In genomic region chr9:100439481-100439880, GRCm38 (mm10) we compare ENCODE assay signal across 11 mouse cellular contexts. TPM values are rescaled to one million over a fixed set of nuclear protein-coding genes. Genes with fewer than 3 reads are reported as not detected.
DNase-seq lines count a peak whose midpoint lies in the region; ATAC-seq and TF ChIP-seq lines count a peak whose summit lies in the region.
"Had no signal": no experiment of that assay in that cellular context is flagged by ENCODE, and none has a peak within 500 bp of the region (broad histone marks: within the 10 kb centered on the region; RNA-seq: fewer than 3 reads in every experiment).

No protein-coding gene starts in this region.

- peak overlapping the region; percentile 11; the same call in 1 of the 2 replicates for H3K4me2 ChIP-seq in heart, postnatal 0 days (ENCODE audit: low read depth, low read length)
- peak overlapping the region; percentile 32 for H3K4me2 ChIP-seq in forebrain, postnatal 0 days (ENCODE audit: low read depth)
- H3K4me2 ChIP-seq in neural tube, embryonic 14.5 days (ENCODE audit: low read depth, low read length) = no peak overlapping the region
- no peak overlapping the region for H3K4me2 ChIP-seq in kidney, embryonic 16.5 days (replicated peaks; ENCODE audit: low read depth, low read length)
- H3K4me2 ChIP-seq: limb, embryonic 12.5 days had no signal

- 79% methylated on average over 8 of the region's 8 CpGs for WGBS in heart, postnatal 0 days
- 71% methylated on average over 8 of the region's 8 CpGs for whole genome bisulfite sequencing in heart, adult 2 months
- 20% methylated on average over 8 of the region's 8 CpGs for WGBS in forebrain, postnatal 0 days
- 31% methylated on average over 8 of the region's 8 CpGs for WGBS in neural tube, embryonic 14.5 days
- WGBS in kidney, embryonic 16.5 days = 87% methylated on average over 8 of the region's 8 CpGs

- ATAC-seq in heart, postnatal 0 days (ENCODE audit: insufficient read depth, low read depth) = no peak
- ATAC-seq in forebrain, postnatal 0 days = peak; percentile 84
- no peak for ATAC-seq in neural tube, embryonic 14.5 days (ENCODE audit: low read depth)
- no peak for ATAC-seq in kidney, embryonic 16.5 days (ENCODE audit: low FRiP score, low TSS enrichment)

- H3K4me1 ChIP-seq in heart, postnatal 0 days (ENCODE audit: control insufficient read depth, insufficient read depth) = no peaks in the 10 kb centered on the region
- peaks cover 3% of the 10 kb centered on the region; the same call in 1 of the 2 replicates for H3K4me1 ChIP-seq in heart, adult 2 months (ENCODE audit: control insufficient read depth, insufficient read depth, low read length)
- H3K4me1 ChIP-seq in forebrain, postnatal 0 days (ENCODE audit: insufficient read depth) = no peaks in the 10 kb centered on the region
- H3K4me1 ChIP-seq in neural tube, embryonic 14.5 days (ENCODE audit: control insufficient read depth, insufficient read depth, low read length) = 0 out of 2 replicates have a peak, but pooled peaks cover 4% of the 10 kb centered on the region
- H3K4me1 ChIP-seq in kidney, embryonic 16.5 days (ENCODE audit: insufficient read depth, low read length) = no peaks in the 10 kb centered on the region
- H3K4me1 ChIP-seq: limb, embryonic 12.5 days had no signal

- no peak for TF ChIP-seq POLR2A in heart, adult 2 months (IDR thresholded peaks at IDR 0.05; ENCODE audit: insufficient read depth, low read depth, low read length)

- H3K9me3 ChIP-seq in heart, postnatal 0 days (replicated peaks; ENCODE audit: control insufficient read depth, low read length) = no peaks in the 10 kb centered on the region
- no peaks in the 10 kb centered on the region for H3K9me3 ChIP-seq in forebrain, postnatal 0 days (ENCODE audit: low read length)
- H3K9me3 ChIP-seq in neural tube, embryonic 14.5 days (ENCODE audit: control insufficient read depth, low read length) = no peaks in the 10 kb centered on the region
- no peaks in the 10 kb centered on the region for H3K9me3 ChIP-seq in kidney, embryonic 16.5 days (ENCODE audit: low read length)
- H3K9me3 ChIP-seq: limb, embryonic 12.5 days had no signal

- no peak for TF ChIP-seq CTCF in heart, postnatal 0 days (IDR thresholded peaks at IDR 0.05; ENCODE audit: low read depth)
- no peak for TF ChIP-seq CTCF in heart, adult 2 months (IDR thresholded peaks at IDR 0.05)
- TF ChIP-seq CTCF in forebrain, postnatal 0 days (IDR thresholded peaks at IDR 0.05; ENCODE audit: low read depth) = no peak

- intact Hi-C loops in heart, adult 2 months (cut with DNase I) = no loop called here

- no peak for DNase-seq in heart, postnatal 0 days (ENCODE audit: low spot score)
- DNase-seq in heart, adult 2 months = no peak
- peak; percentile 55 for DNase-seq in forebrain, postnatal 0 days
- DNase-seq in lung, postnatal 25 days (ENCODE audit: low spot score) = peak; percentile 43
- no peak for DNase-seq in cerebellum, adult 11-12 months
- no peak for DNase-seq in ovary, postnatal 10 days (ENCODE audit: low spot score)
- DNase-seq: kidney, postnatal 14 days; thymus, postnatal 25 days had no signal

- no peak overlapping the region for H3K9ac ChIP-seq in heart, postnatal 0 days (replicated peaks; ENCODE audit: low read depth, low read length)
- H3K9ac ChIP-seq in heart, adult 2 months (ENCODE audit: low read depth, low read length) = no peak overlapping the region
- H3K9ac ChIP-seq in forebrain, postnatal 0 days = no peak overlapping the region
- H3K9ac ChIP-seq in neural tube, embryonic 14.5 days (replicated peaks; ENCODE audit: low read depth, low read length) = no peak overlapping the region
- H3K9ac ChIP-seq in kidney, embryonic 16.5 days (replicated peaks; ENCODE audit: low read length) = no peak overlapping the region
- H3K9ac ChIP-seq: limb, embryonic 12.5 days had no signal

- no peak overlapping the region for H3K4me3 ChIP-seq in heart, postnatal 0 days (ENCODE audit: low read depth, low read length)
- no peak overlapping the region for H3K4me3 ChIP-seq in heart, adult 2 months
- 0 out of 2 replicates have a peak overlapping the region, but pooled peaks have one; percentile 3 for H3K4me3 ChIP-seq in forebrain, postnatal 0 days (ENCODE audit: low read depth, low read length)
- no peak overlapping the region for H3K4me3 ChIP-seq in neural tube, embryonic 14.5 days (ENCODE audit: low read depth, low read length)
- no peak overlapping the region for H3K4me3 ChIP-seq in kidney, embryonic 16.5 days (ENCODE audit: low read length)
- H3K4me3 ChIP-seq: limb, embryonic 12.5 days had no signal

- no peak for TF ChIP-seq EP300 in heart, postnatal 0 days (IDR thresholded peaks at IDR 0.05; ENCODE audit: low read depth)
- no peak for TF ChIP-seq EP300 in heart, adult 2 months (IDR thresholded peaks at IDR 0.05; ENCODE audit: insufficient read depth, low read depth, low read length)

- H3K27me3 ChIP-seq in heart, postnatal 0 days (ENCODE audit: control insufficient read depth, insufficient read depth, low read length) = no peaks in the 10 kb centered on the region
- no peaks in the 10 kb centered on the region for H3K27me3 ChIP-seq in heart, adult 2 months (ENCODE audit: control insufficient read depth, insufficient read depth, low read length)
- H3K27me3 ChIP-seq in forebrain, postnatal 0 days (ENCODE audit: insufficient read depth, low read length) = no peaks in the 10 kb centered on the region
- H3K27me3 ChIP-seq in neural tube, embryonic 14.5 days (ENCODE audit: control insufficient read depth, insufficient read depth, low read length) = no peaks in the 10 kb centered on the region
- H3K27me3 ChIP-seq in kidney, embryonic 16.5 days (ENCODE audit: insufficient read depth, low read length) = 0 out of 2 replicates have a peak, but pooled peaks cover 4% of the 10 kb centered on the region
- H3K27me3 ChIP-seq: limb, embryonic 12.5 days had no signal

- H3K27ac ChIP-seq in heart, postnatal 0 days (ENCODE audit: low read depth) = no peak overlapping the region
- H3K27ac ChIP-seq in heart, adult 2 months = no peak overlapping the region
- H3K27ac ChIP-seq in forebrain, postnatal 0 days (ENCODE audit: low read depth, low read length) = peak overlapping the region; percentile 63
- peak overlapping the region; percentile 22; the same call in 1 of the 2 replicates for H3K27ac ChIP-seq in neural tube, embryonic 14.5 days (ENCODE audit: low read depth, low read length)
- no peak overlapping the region for H3K27ac ChIP-seq in kidney, embryonic 16.5 days (ENCODE audit: low read length)
- H3K27ac ChIP-seq: limb, embryonic 12.5 days had no signal

- H3K79me2 ChIP-seq in heart, adult 2 months (replicated peaks; ENCODE audit: control insufficient read depth, insufficient read depth, low read length) = no peaks in the 10 kb centered on the region

- H3K36me3 ChIP-seq in heart, postnatal 0 days (replicated peaks; ENCODE audit: control insufficient read depth, insufficient read depth, low read length) = no peaks in the 10 kb centered on the region
- no peaks in the 10 kb centered on the region for H3K36me3 ChIP-seq in heart, adult 2 months (ENCODE audit: control insufficient read depth, insufficient read depth, low read length)
- no peaks in the 10 kb centered on the region for H3K36me3 ChIP-seq in forebrain, postnatal 0 days (ENCODE audit: insufficient read depth)
- H3K36me3 ChIP-seq in neural tube, embryonic 14.5 days (ENCODE audit: control insufficient read depth, insufficient read depth, low read length) = no peaks in the 10 kb centered on the region
- H3K36me3 ChIP-seq in kidney, embryonic 16.5 days (ENCODE audit: insufficient read depth, low read length) = no peaks in the 10 kb centered on the region
- H3K36me3 ChIP-seq: limb, embryonic 12.5 days had no signal

RNA-seq across cellular contexts. Expression of gene Il20rb, which starts 47.1 kb away (rescaled TPM):
- total RNA-seq in heart, postnatal 0 days (2014; rRNA removed; ENCODE audit: low replicate concordance) = 1.4 and 3.7 TPM in 2 replicates
- 0.84 and 1.7 TPM in 2 replicates for polyA plus RNA-seq in heart, postnatal 0 days (2015; fragmentation: Nextera tagmentation; extraction: Ambion mirVana)
- 1 to 10 TPM in 1 of 2 experiments, under 1 TPM in 1; 0.86 to 1.6 TPM for total RNA-seq in heart, adult 2 months (2021)
- 1.7 and 2.0 TPM in 2 replicates for polyA plus RNA-seq in heart, adult 2 months (2012; rRNA removed)
- total RNA-seq in forebrain, postnatal 0 days (2014; rRNA removed) = 0.92 and 1.1 TPM in 2 replicates
- 0.77 and 1.4 TPM in 2 replicates for polyA plus RNA-seq in forebrain, postnatal 0 days (2015; fragmentation: Nextera tagmentation; extraction: Ambion mirVana)
- polyA plus RNA-seq in neural tube, embryonic 14.5 days (2014; fragmentation: Nextera tagmentation; extraction: Ambion mirVana) = 0.32 and 1.1 TPM in 2 replicates
- polyA plus RNA-seq in kidney, embryonic 16.5 days (2015; fragmentation: Nextera tagmentation; extraction: Ambion mirVana) = 0.75 and 1.1 TPM in 2 replicates

Comparison
In these comparisons a context has a peak if more than half of its experiments do, and no peak if none do; other contexts are left out.
1. DNase-seq: peak in forebrain, postnatal 0 days (single experiment) and lung, postnatal 25 days (single experiment); none in heart, postnatal 0 days (single experiment), heart, adult 2 months (0 of 2), cerebellum, adult 11-12 months (single experiment) and ovary, postnatal 10 days (single experiment).
2. H3K27ac ChIP-seq: peak in forebrain, postnatal 0 days (single experiment) and neural tube, embryonic 14.5 days (single experiment); none in heart, postnatal 0 days (single experiment), heart, adult 2 months (single experiment) and kidney, embryonic 16.5 days (single experiment).
3. H3K4me2 ChIP-seq: peak in heart, postnatal 0 days (single experiment) and forebrain, postnatal 0 days (single experiment); none in neural tube, embryonic 14.5 days (single experiment) and kidney, embryonic 16.5 days (single experiment).